Mouse (Mus musculus): ENCODE results near the gene Trem1.

The Trem1 gene

GRCm38 (mm10) chr17:48232518-48232917, at the start of gene Trem1:
Gene Trem1 (plus strand): TSS chr17:48232768.
- DNase-seq (ENCODE audit: low spot score in 2 of 2), result peak in 1 of 2 experiments; percentile 1

GRCm38 (mm10) chr17:48185252-48185651, 47.3 kb upstream of the Trem1 start:
- no peak for DNase-seq (ENCODE audit: low spot score in 2 of 2)

- no peak for DNase-seq (ENCODE audit: low spot score in 2 of 2)
Observed at GRCm38 (mm10) chr17:48192366-48192765, 40.2 kb upstream of the Trem1 start.

- peak in 1 of 2 experiments; percentile 1 for DNase-seq (ENCODE audit: low spot score in 2 of 2)
Observed at GRCm38 (mm10) chr17:48203086-48203485, 29.5 kb upstream of the Trem1 start.

- DNase-seq (ENCODE audit: low spot score in 2 of 2), result no peak
Observed at GRCm38 (mm10) chr17:48212596-48212995, 20.0 kb upstream of the Trem1 start.

GRCm38 (mm10) chr17:48213511-48213910, 19.1 kb upstream of the Trem1 start:
- no peak for DNase-seq (ENCODE audit: low spot score in 2 of 2)

GRCm38 (mm10) chr17:48215429-48215828, 17.1 kb upstream of the Trem1 start:
- DNase-seq (ENCODE audit: low spot score in 2 of 2), result no peak

- peak in 1 of 2 experiments; percentile 1 for DNase-seq (ENCODE audit: low spot score in 2 of 2)
Observed at GRCm38 (mm10) chr17:48230680-48231079, 1.9 kb upstream of the Trem1 start.

- DNase-seq (ENCODE audit: low spot score in 2 of 2), result no peak
Observed at GRCm38 (mm10) chr17:48233789-48234188, 1.2 kb downstream of the Trem1 start.

- no peak for DNase-seq (ENCODE audit: low spot score in 2 of 2)
Observed at GRCm38 (mm10) chr17:48234550-48234949, 2.0 kb downstream of the Trem1 start.

- DNase-seq (ENCODE audit: low spot score in 2 of 2), result no peak
Observed at GRCm38 (mm10) chr17:48235773-48236370, 3.3 kb downstream of the Trem1 start.

GRCm38 (mm10) chr17:48237621-48238020, 5.1 kb downstream of the Trem1 start:
- DNase-seq (ENCODE audit: low spot score in 2 of 2), result no peak

GRCm38 (mm10) chr17:48247221-48247928, 14.8 kb downstream of the Trem1 start, which contains the start of gene Trem3:
Gene Trem3 (plus strand): TSS chr17:48247777.
- DNase-seq (ENCODE audit: low spot score in 2 of 2), result no peak

GRCm38 (mm10) chr17:48249039-48249438, 16.5 kb downstream of the Trem1 start:
- DNase-seq (ENCODE audit: low spot score in 2 of 2), result no peak

GRCm38 (mm10) chr17:48249501-48249900, 16.9 kb downstream of the Trem1 start:
- DNase-seq (ENCODE audit: low spot score in 2 of 2), result no peak

- DNase-seq (ENCODE audit: low spot score in 2 of 2), result no peak
Observed at GRCm38 (mm10) chr17:48250631-48251030, 18.1 kb downstream of the Trem1 start.

GRCm38 (mm10) chr17:48256575-48256974, 24.0 kb downstream of the Trem1 start:
- no peak for DNase-seq (ENCODE audit: low spot score in 2 of 2)

- no peak for DNase-seq (ENCODE audit: low spot score in 2 of 2)
Observed at GRCm38 (mm10) chr17:48261868-48262267, 29.3 kb downstream of the Trem1 start.

- no peak for DNase-seq (ENCODE audit: low spot score in 2 of 2)
Observed at GRCm38 (mm10) chr17:48263741-48264362, 31.3 kb downstream of the Trem1 start, which contains the start of gene Treml4. Gene Treml4 (plus strand): TSS chr17:48264295.

GRCm38 (mm10) chr17:48264662-48265061, 32.1 kb downstream of the Trem1 start:
- no peak for DNase-seq (ENCODE audit: low spot score in 2 of 2)

GRCm38 (mm10) chr17:48266138-48266537, 33.6 kb downstream of the Trem1 start:
- no peak for DNase-seq (ENCODE audit: low spot score in 2 of 2)

- DNase-seq (ENCODE audit: low spot score in 2 of 2), result no peak
Observed at GRCm38 (mm10) chr17:48266610-48267304, 34.2 kb downstream of the Trem1 start.

Data from thymus, postnatal 10 days (tissue).